Mouse (Mus musculus): ENCODE data around the gene Gmfb. TPM values are rescaled to one million over a fixed set of nuclear protein-coding genes. Genes with fewer than 3 reads are reported as not detected.
A peak's percentile ranks its signal among the peaks of the same experiment; 100 is the strongest.

Gene Gmfb
- polyA plus RNA-seq, 1 experiment = 114 TPM

DNA sequence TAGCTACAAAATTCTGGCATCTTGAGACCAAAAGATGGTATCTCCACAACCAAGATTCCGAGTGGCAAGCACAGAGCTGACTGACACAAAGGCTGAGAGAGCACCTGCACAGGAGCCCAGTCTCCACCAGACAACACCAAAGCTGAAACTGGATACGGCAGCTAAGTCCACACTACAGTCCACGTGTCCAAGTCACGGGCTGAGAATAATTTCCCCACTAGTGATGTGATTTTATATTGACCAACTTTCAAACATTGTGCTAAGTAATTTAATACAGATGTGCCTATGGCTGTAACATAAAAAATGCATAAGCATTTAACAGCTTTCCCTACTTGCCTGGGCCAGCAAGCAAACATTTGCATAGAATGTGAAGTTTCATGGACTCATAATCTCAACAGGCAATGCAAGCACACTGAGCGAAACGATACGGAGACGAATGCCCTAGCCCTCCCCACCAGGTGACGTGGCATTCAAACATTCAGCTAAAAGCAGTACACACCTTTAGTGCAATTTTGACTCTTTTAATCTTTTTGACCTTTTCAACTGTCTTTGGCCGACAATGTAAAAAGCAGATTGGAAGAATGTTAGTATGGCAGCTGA lies 38.6 kb downstream of the Gmfb start:
- Histone ChIP-seq H3K9ac (ENCODE audit: low read depth, poor library complexity, severe bottlenecking) (no peak overlapping the region), H3K4me3 (ENCODE audit: low read depth, low read length) (no peak overlapping the region), H3K4me1 (ENCODE audit: control insufficient read depth, insufficient read depth, low read length) (peaks cover 2% of the 10 kb centered on the region), H3K9me3 (replicated peaks; ENCODE audit: control insufficient read depth, insufficient read depth, low read length, poor library complexity, severe bottlenecking) (peaks cover 11% of the 10 kb centered on the region), H3K27ac (ENCODE audit: insufficient read depth, low read length) (no peak overlapping the region), H3K27me3 (ENCODE audit: control insufficient read depth, insufficient read depth, low read length, poor library complexity, severe bottlenecking) (no peaks in the 10 kb centered on the region), H3K36me3 (ENCODE audit: control insufficient read depth, insufficient read depth, low read length, poor library complexity, severe bottlenecking) (peaks cover 19% of the 10 kb centered on the region)
- TF ChIP-seq POLR2A (IDR thresholded peaks at IDR 0.05; ENCODE audit: insufficient read depth, low read length) = no peak

DNA sequence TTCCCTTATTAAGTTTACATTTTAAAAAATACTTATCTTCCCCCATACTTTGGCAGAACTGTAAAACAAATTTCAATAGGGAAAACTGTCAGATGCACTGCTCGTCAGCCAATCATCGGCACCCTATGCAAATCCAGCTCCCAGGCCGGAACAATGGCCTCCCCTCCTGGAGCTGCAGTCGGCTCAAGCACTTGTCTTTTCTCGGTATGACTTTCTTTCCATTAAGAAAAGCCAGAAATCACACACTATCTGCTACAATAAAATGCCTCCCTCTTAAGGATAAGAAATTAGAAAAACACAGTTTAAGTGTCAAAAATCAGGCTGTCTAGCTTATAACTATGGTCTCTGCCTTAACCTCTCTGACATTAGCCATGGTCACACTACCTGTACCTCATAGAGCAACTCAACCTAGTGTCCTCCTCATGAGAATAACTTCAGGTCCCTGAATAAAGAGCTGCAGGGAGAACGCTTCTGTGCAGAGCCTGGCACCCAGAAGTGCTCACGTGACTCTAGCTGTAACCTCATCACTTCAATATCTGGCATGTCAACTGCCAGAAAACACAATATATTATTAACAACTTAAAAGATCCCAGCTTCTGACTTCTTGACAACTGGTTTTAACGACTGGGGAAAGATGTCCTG lies 39.7 kb downstream of the Gmfb start:
- Histone ChIP-seq H3K27me3 (ENCODE audit: control insufficient read depth, insufficient read depth, low read length, poor library complexity, severe bottlenecking) (no peaks in the 10 kb centered on the region), H3K4me3 (ENCODE audit: low read depth, low read length) (no peak overlapping the region), H3K27ac (ENCODE audit: insufficient read depth, low read length) (no peak overlapping the region), H3K36me3 (ENCODE audit: control insufficient read depth, insufficient read depth, low read length, poor library complexity, severe bottlenecking) (peaks cover 27% of the 10 kb centered on the region), H3K9me3 (replicated peaks; ENCODE audit: control insufficient read depth, insufficient read depth, low read length, poor library complexity, severe bottlenecking) (peaks cover 13% of the 10 kb centered on the region), H3K9ac (ENCODE audit: low read depth, poor library complexity, severe bottlenecking) (no peak overlapping the region), H3K4me1 (ENCODE audit: control insufficient read depth, insufficient read depth, low read length) (peaks cover 2% of the 10 kb centered on the region)
- TF ChIP-seq POLR2A (IDR thresholded peaks at IDR 0.05; ENCODE audit: insufficient read depth, low read length) = no peak
- TF ChIP-seq CTCF (IDR thresholded peaks at IDR 0.05; ENCODE audit: low read depth, low read length) = no peak
- TF ChIP-seq EP300 (IDR thresholded peaks at IDR 0.05; ENCODE audit: insufficient read depth, low read depth, low read length) = no peak

DNA sequence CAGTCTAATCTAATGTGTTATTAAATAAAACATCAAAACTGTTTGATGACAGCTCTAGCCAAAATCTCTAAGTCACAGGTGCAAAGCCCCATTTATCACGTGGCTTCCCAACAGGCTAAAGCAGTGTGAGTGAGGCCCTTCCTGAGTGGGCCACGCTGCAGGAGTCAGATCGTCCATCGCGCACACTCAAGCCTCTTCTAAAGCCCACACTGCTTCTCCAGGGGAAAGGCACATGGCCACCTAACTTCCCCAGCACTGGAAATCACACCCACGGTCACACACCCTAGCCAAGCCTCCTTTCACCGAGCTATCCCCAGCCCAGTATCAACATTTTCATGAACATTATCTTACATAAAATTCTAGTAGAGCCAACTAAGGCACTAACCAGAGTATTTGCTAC lies 41.0 kb downstream of the Gmfb start:
- Histone ChIP-seq H3K27ac (ENCODE audit: insufficient read depth, low read length) (no peak overlapping the region), H3K9ac (ENCODE audit: low read depth, poor library complexity, severe bottlenecking) (no peak overlapping the region), H3K27me3 (ENCODE audit: control insufficient read depth, insufficient read depth, low read length, poor library complexity, severe bottlenecking) (no peaks in the 10 kb centered on the region), H3K36me3 (ENCODE audit: control insufficient read depth, insufficient read depth, low read length, poor library complexity, severe bottlenecking) (peaks cover 34% of the 10 kb centered on the region), H3K4me3 (ENCODE audit: low read depth, low read length) (no peak overlapping the region), H3K9me3 (replicated peaks; ENCODE audit: control insufficient read depth, insufficient read depth, low read length, poor library complexity, severe bottlenecking) (peaks cover 13% of the 10 kb centered on the region), H3K4me1 (ENCODE audit: control insufficient read depth, insufficient read depth, low read length) (no peaks in the 10 kb centered on the region)
- no peak for TF ChIP-seq POLR2A (IDR thresholded peaks at IDR 0.05; ENCODE audit: insufficient read depth, low read length)
- no peak for TF ChIP-seq CTCF (IDR thresholded peaks at IDR 0.05; ENCODE audit: low read depth, low read length)
- TF ChIP-seq EP300 (IDR thresholded peaks at IDR 0.05; ENCODE audit: insufficient read depth, low read depth, low read length) = no peak

DNA sequence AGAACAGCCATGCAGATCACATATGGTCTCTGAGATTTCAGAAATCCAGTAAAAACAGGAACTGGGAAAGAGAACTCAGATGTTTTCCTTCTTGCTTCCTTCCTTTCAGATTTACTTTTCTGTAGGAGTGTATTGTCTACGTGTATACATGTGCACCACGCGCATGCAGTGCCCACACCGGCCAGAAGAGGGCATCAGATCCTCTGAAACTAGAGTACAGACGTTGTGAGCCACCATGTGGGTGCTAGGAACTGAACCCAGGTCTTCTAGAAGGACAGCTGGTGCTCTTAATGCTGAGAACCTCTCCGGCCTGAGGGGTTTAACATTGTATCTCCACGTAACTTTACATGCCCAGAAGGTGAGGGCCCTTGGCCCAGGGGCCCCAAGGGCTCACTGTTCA lies 42.8 kb downstream of the Gmfb start:
- no peak overlapping the region for H3K9ac ChIP-seq (ENCODE audit: low read depth, poor library complexity, severe bottlenecking)
- peaks cover 36% of the 10 kb centered on the region for H3K36me3 ChIP-seq (ENCODE audit: control insufficient read depth, insufficient read depth, low read length, poor library complexity, severe bottlenecking)
- no peaks in the 10 kb centered on the region for H3K4me1 ChIP-seq (ENCODE audit: control insufficient read depth, insufficient read depth, low read length)
- H3K4me3 ChIP-seq (ENCODE audit: low read depth, low read length) = no peak overlapping the region
- peaks cover 13% of the 10 kb centered on the region for H3K9me3 ChIP-seq (replicated peaks; ENCODE audit: control insufficient read depth, insufficient read depth, low read length, poor library complexity, severe bottlenecking)
- no peak for TF ChIP-seq EP300 (IDR thresholded peaks at IDR 0.05; ENCODE audit: insufficient read depth, low read depth, low read length)
- peak; percentile 49 for TF ChIP-seq CTCF (IDR thresholded peaks at IDR 0.05; ENCODE audit: low read depth, low read length)
- no peaks in the 10 kb centered on the region for H3K27me3 ChIP-seq (ENCODE audit: control insufficient read depth, insufficient read depth, low read length, poor library complexity, severe bottlenecking)
- no peak overlapping the region for H3K27ac ChIP-seq (ENCODE audit: insufficient read depth, low read length)

DNA sequence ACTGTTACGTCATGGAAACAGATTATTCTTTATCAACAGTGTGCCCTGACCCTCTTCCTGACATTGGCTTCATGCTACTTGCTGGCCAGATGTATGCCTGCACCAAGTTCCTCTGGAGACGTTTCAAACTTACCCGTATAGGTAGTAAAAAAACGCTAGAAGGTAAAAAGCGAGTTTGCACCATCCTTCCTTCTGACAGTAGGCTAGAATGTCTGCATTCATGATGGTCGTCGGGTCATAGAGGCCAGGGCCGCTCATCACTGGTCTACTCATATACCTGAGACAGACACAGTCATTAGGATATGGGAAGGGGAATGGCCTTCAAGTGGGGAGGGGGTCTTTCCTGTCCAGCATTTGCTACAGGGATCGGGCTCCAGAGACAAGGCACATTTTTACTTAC lies 43.3 kb downstream of the Gmfb start:
- no peaks in the 10 kb centered on the region for H3K4me1 ChIP-seq (ENCODE audit: control insufficient read depth, insufficient read depth, low read length)
- TF ChIP-seq EP300 (IDR thresholded peaks at IDR 0.05; ENCODE audit: insufficient read depth, low read depth, low read length) (no peak), POLR2A (IDR thresholded peaks at IDR 0.05; ENCODE audit: insufficient read depth, low read length) (no peak), CTCF (IDR thresholded peaks at IDR 0.05; ENCODE audit: low read depth, low read length) (no peak)

DNA sequence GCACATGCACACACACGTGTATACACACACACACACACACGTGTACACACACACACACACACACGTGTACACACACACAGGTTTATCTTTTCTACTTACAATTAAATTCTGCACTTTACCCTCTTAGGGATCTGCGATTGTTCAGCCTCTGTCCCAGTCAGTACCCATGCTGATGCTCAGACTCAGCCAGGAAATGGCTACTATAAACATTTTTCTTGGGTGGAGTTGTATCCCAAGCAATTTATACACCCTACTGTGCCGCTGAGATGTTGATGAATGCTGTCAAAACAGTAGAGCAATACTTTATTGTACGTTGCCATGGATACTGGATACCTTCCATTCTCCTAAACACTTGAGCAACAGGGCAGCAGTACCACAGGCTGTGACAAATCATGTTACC lies 52.0 kb downstream of the Gmfb start:
- Histone ChIP-seq H3K36me3 (ENCODE audit: control insufficient read depth, insufficient read depth, low read length, poor library complexity, severe bottlenecking) (peaks cover 13% of the 10 kb centered on the region), H3K9me3 (replicated peaks; ENCODE audit: control insufficient read depth, insufficient read depth, low read length, poor library complexity, severe bottlenecking) (no peaks in the 10 kb centered on the region), H3K4me1 (ENCODE audit: control insufficient read depth, insufficient read depth, low read length) (no peaks in the 10 kb centered on the region), H3K9ac (ENCODE audit: low read depth, poor library complexity, severe bottlenecking) (no peak overlapping the region), H3K27me3 (ENCODE audit: control insufficient read depth, insufficient read depth, low read length, poor library complexity, severe bottlenecking) (no peaks in the 10 kb centered on the region), H3K4me3 (ENCODE audit: low read depth, low read length) (no peak overlapping the region), H3K27ac (ENCODE audit: insufficient read depth, low read length) (no peak overlapping the region)
- TF ChIP-seq CTCF (IDR thresholded peaks at IDR 0.05; ENCODE audit: low read depth, low read length) (no peak), POLR2A (IDR thresholded peaks at IDR 0.05; ENCODE audit: insufficient read depth, low read length) (no peak), EP300 (IDR thresholded peaks at IDR 0.05; ENCODE audit: insufficient read depth, low read depth, low read length) (no peak)

More for the DNA sequence above, 43.3 kb downstream of the Gmfb start:
- Histone ChIP-seq H3K36me3 (ENCODE audit: control insufficient read depth, insufficient read depth, low read length, poor library complexity, severe bottlenecking) (peaks cover 35% of the 10 kb centered on the region), H3K4me3 (ENCODE audit: low read depth, low read length) (no peak overlapping the region), H3K27ac (ENCODE audit: insufficient read depth, low read length) (no peak overlapping the region), H3K27me3 (ENCODE audit: control insufficient read depth, insufficient read depth, low read length, poor library complexity, severe bottlenecking) (no peaks in the 10 kb centered on the region), H3K9ac (ENCODE audit: low read depth, poor library complexity, severe bottlenecking) (no peak overlapping the region), H3K9me3 (replicated peaks; ENCODE audit: control insufficient read depth, insufficient read depth, low read length, poor library complexity, severe bottlenecking) (peaks cover 13% of the 10 kb centered on the region)

All from ES-Bruce4 (cell line).